Mouse (Mus musculus): ENCODE measurements around the gene Gigyf2.

Gene Gigyf2

GRCm38 (mm10) chr1:87471914-87472313 is 145.1 kb downstream of the Gigyf2 start:
- Histone ChIP-seq H3K9me3 (ENCODE audit: low read length) (no peaks in the 10 kb centered on the region), H3K4me1 (replicated peaks; ENCODE audit: low read depth, low read length) (peaks cover 31% of the 10 kb centered on the region), H3K4me3 (replicated peaks; ENCODE audit: low read length) (no peak overlapping the region), H3K36me3 (ENCODE audit: insufficient read depth, low read length) (no peaks in the 10 kb centered on the region), H3K27me3 (ENCODE audit: insufficient read depth, low read length) (peaks cover 74% of the 10 kb centered on the region)
- TF ChIP-seq NANOG (IDR thresholded peaks at IDR 0.05; ENCODE audit: borderline replicate concordance, low read length) (no peak), CTCF (conservative IDR thresholded peaks at IDR 0.05; ENCODE audit: low read length) (no peak), POU5F1 (IDR thresholded peaks at IDR 0.05; ENCODE audit: borderline replicate concordance, low read length) (no peak)

DNA sequence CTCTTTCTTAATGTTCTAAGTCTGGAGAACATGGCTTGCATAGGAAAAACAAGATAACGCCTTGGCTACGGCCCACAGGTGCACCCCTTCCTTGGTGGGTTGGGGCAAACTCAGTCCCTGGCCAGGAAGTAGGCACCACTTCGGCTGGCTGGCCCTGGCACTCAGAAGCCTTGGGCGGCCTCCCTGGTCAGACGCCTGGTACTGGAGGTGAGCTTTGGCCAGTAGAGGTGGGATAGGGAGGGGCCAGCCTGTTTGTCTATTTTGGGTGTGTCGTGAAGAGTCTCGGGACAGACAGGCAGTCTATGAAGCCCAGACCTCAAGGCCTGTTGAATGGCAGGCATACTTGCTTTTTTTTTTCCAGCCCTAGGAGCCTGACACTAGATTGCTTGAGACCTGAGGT is 145.8 kb downstream of the Gigyf2 start:
- H3K4me3 ChIP-seq (replicated peaks; ENCODE audit: low read length), result no peak overlapping the region
- no peaks in the 10 kb centered on the region for H3K36me3 ChIP-seq (ENCODE audit: insufficient read depth, low read length)
- H3K9me3 ChIP-seq (ENCODE audit: low read length), result no peaks in the 10 kb centered on the region
- TF ChIP-seq POU5F1 (IDR thresholded peaks at IDR 0.05; ENCODE audit: borderline replicate concordance, low read length) (no peak), CTCF (conservative IDR thresholded peaks at IDR 0.05; ENCODE audit: low read length) (no peak), NANOG (IDR thresholded peaks at IDR 0.05; ENCODE audit: borderline replicate concordance, low read length) (no peak)
- peaks cover 33% of the 10 kb centered on the region for H3K4me1 ChIP-seq (replicated peaks; ENCODE audit: low read depth, low read length)
- H3K27me3 ChIP-seq (ENCODE audit: insufficient read depth, low read length), result peaks cover 81% of the 10 kb centered on the region

DNA sequence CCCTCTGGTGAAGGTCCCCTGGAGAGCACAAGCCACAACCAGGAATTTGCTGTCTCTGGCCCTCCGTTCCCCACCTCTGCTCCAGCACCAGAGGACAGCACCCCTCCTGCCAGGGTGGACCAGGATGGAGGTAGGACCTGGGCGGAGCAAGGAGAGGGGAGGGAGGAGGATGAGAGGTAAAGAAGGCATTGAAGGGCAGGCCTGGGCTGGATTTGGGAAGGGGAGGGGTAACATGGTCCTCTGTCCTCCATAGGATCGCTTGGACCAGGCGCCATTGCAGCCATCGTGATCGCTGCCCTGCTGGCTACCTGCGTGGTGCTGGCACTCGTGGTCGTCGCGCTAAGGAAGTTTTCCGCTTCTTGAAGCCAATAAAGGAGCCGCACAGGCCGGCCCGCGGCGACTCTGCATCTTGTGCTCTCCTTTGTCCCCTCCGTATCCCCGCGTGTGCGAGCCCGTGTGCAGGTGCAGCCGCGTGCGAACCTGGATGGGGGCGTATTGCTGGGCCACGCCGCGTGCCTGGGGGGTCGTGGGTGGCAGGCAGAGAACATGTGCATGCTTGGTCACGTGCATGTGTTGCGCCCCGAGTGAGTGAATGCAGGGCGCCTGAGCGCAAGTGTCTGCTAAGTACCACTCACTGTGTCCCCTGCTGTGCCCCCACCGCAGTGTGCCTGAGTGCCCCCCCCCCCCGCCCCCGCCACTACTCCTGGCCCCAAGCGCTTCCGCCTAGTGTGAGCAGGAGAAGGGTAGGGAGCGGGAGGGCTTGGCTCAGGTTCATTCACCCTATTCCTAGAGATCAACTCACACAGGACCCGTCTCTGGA is 148.5 kb downstream of the Gigyf2 start:
- Histone ChIP-seq H3K36me3 (ENCODE audit: insufficient read depth, low read length) (no peaks in the 10 kb centered on the region), H3K27me3 (ENCODE audit: insufficient read depth, low read length) (peaks cover 93% of the 10 kb centered on the region), H3K9me3 (ENCODE audit: low read length) (no peaks in the 10 kb centered on the region), H3K4me1 (replicated peaks; ENCODE audit: low read depth, low read length) (peaks cover 31% of the 10 kb centered on the region), H3K4me3 (replicated peaks; ENCODE audit: low read length) (peak overlapping the region; percentile 77)
- no peak for TF ChIP-seq POU5F1 (IDR thresholded peaks at IDR 0.05; ENCODE audit: borderline replicate concordance, low read length)
- TF ChIP-seq NANOG (IDR thresholded peaks at IDR 0.05; ENCODE audit: borderline replicate concordance, low read length), result no peak
- no peak for TF ChIP-seq CTCF (conservative IDR thresholded peaks at IDR 0.05; ENCODE audit: low read length)

GRCm38 (mm10) chr1:87482546-87482945 is 155.7 kb downstream of the Gigyf2 start:
- Histone ChIP-seq H3K9me3 (ENCODE audit: low read length) (no peaks in the 10 kb centered on the region), H3K27me3 (ENCODE audit: insufficient read depth, low read length) (peaks cover 35% of the 10 kb centered on the region), H3K4me3 (replicated peaks; ENCODE audit: low read length) (no peak overlapping the region), H3K36me3 (ENCODE audit: insufficient read depth, low read length) (no peaks in the 10 kb centered on the region), H3K4me1 (replicated peaks; ENCODE audit: low read depth, low read length) (peaks cover 5% of the 10 kb centered on the region; the same call in 1 of the 2 replicates)
- TF ChIP-seq CTCF (conservative IDR thresholded peaks at IDR 0.05; ENCODE audit: low read length) (no peak), POU5F1 (IDR thresholded peaks at IDR 0.05; ENCODE audit: borderline replicate concordance, low read length) (no peak), NANOG (IDR thresholded peaks at IDR 0.05; ENCODE audit: borderline replicate concordance, low read length) (no peak)

- 0 out of 2 replicates have a peak, but pooled peaks cover 4% of the 10 kb centered on the region for H3K27me3 ChIP-seq (ENCODE audit: insufficient read depth, low read length)
- H3K9me3 ChIP-seq (ENCODE audit: low read length), result no peaks in the 10 kb centered on the region
- no peaks in the 10 kb centered on the region for H3K36me3 ChIP-seq (ENCODE audit: insufficient read depth, low read length)
- H3K4me3 ChIP-seq (replicated peaks; ENCODE audit: low read length), result no peak overlapping the region
- TF ChIP-seq NANOG (IDR thresholded peaks at IDR 0.05; ENCODE audit: borderline replicate concordance, low read length), result no peak
- no peak for TF ChIP-seq POU5F1 (IDR thresholded peaks at IDR 0.05; ENCODE audit: borderline replicate concordance, low read length)
- TF ChIP-seq CTCF (conservative IDR thresholded peaks at IDR 0.05; ENCODE audit: low read length), result no peak
- H3K4me1 ChIP-seq (replicated peaks; ENCODE audit: low read depth, low read length), result peaks cover 13% of the 10 kb centered on the region
Measured at GRCm38 (mm10) chr1:87486386-87486785, 159.6 kb downstream of the Gigyf2 start.

DNA sequence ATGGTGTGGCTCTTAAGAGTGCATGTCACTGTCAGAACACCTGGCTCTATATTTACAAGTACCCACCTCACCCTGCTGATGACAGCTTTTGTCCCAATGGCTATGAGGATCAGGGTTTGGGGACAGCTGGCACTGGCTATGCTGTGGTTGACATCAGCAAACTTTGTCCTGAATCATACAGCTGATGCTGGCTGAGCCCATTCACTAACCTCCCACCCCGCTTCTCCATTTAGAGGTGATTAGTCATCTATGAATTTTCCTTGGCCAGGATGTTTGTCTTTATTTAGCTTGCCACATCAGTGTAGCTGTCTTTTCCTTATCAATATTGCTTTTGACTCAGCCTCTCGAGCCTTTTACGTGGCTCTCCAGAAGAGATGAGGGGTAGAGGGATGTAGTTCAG is 165.5 kb downstream of the Gigyf2 start:
- no peaks in the 10 kb centered on the region for H3K36me3 ChIP-seq (ENCODE audit: insufficient read depth, low read length)
- no peak for TF ChIP-seq NANOG (IDR thresholded peaks at IDR 0.05; ENCODE audit: borderline replicate concordance, low read length)
- no peak for TF ChIP-seq POU5F1 (IDR thresholded peaks at IDR 0.05; ENCODE audit: borderline replicate concordance, low read length)
- no peak for TF ChIP-seq CTCF (conservative IDR thresholded peaks at IDR 0.05; ENCODE audit: low read length)
- no peak overlapping the region for H3K4me3 ChIP-seq (replicated peaks; ENCODE audit: low read length)
- no peaks in the 10 kb centered on the region for H3K9me3 ChIP-seq (ENCODE audit: low read length)
- peaks cover 17% of the 10 kb centered on the region for H3K4me1 ChIP-seq (replicated peaks; ENCODE audit: low read depth, low read length)
- H3K27me3 ChIP-seq (ENCODE audit: insufficient read depth, low read length), result peaks cover 6% of the 10 kb centered on the region

GRCm38 (mm10) chr1:87493542-87493941 is 166.7 kb downstream of the Gigyf2 start:
- no peak overlapping the region for H3K4me3 ChIP-seq (replicated peaks; ENCODE audit: low read length)

More at GRCm38 (mm10) chr1:87493542-87493941, 166.7 kb downstream of the Gigyf2 start:
- TF ChIP-seq CTCF (conservative IDR thresholded peaks at IDR 0.05; ENCODE audit: low read length) (no peak), NANOG (IDR thresholded peaks at IDR 0.05; ENCODE audit: borderline replicate concordance, low read length) (no peak), POU5F1 (IDR thresholded peaks at IDR 0.05; ENCODE audit: borderline replicate concordance, low read length) (no peak)
- Histone ChIP-seq H3K4me1 (replicated peaks; ENCODE audit: low read depth, low read length) (peaks cover 17% of the 10 kb centered on the region), H3K36me3 (ENCODE audit: insufficient read depth, low read length) (no peaks in the 10 kb centered on the region), H3K9me3 (ENCODE audit: low read length) (no peaks in the 10 kb centered on the region), H3K27me3 (ENCODE audit: insufficient read depth, low read length) (peaks cover 6% of the 10 kb centered on the region)
